Mouse (Mus musculus) ES-E14 (cell line): ENCODE measurements around the gene Peg12. TPM values are rescaled to one million over a fixed set of nuclear protein-coding genes. Genes with fewer than 3 reads are reported as not detected.

Experiments
- DNase-seq: peaks from one replicate; pipeline ENCODE4 v3.0.0-alpha.2; 2013; ENCODE audit warnings: low read depth, low spot score
- H3K27ac ChIP-seq: 2 replicates; pipeline ENCODE4 v1.5.1; 2012; ENCODE audit warnings: low read depth, mild to moderate bottlenecking, low read length, moderate library complexity, mixed read lengths; ENCODE audit not compliant: poor library complexity, insufficient read depth, severe bottlenecking
- H3K36me3 ChIP-seq: 2 replicates; pipeline ENCODE4 v1.6.1; 2012; ENCODE audit warnings: mild to moderate bottlenecking, low read length, moderate library complexity, mixed read lengths; ENCODE audit not compliant: control insufficient read depth, poor library complexity, insufficient read depth, severe bottlenecking
- H3K4me1 ChIP-seq, 2 experiments: fragments of 150-350 bp in 1 of 2; sonication (generic) in 1 of 2; 2 replicates each; pipeline ENCODE4 v1.6.1; 2012; ENCODE audit warnings: low read length in 2 of 2, mild to moderate bottlenecking in 1 of 2, mixed read lengths in 1 of 2; ENCODE audit not compliant: control insufficient read depth in 2 of 2, insufficient read depth in 2 of 2, poor library complexity in 1 of 2
- H3K4me3 ChIP-seq, 2 experiments: fragments of 150-350 bp in 1 of 2; sonication (generic) in 1 of 2; 2 replicates each; pipeline ENCODE4 v1.5.1; 2012; ENCODE audit warnings: low read length in 2 of 2, low read depth in 1 of 2, mild to moderate bottlenecking in 1 of 2, mixed read lengths in 1 of 2; ENCODE audit not compliant: insufficient read depth in 1 of 2, poor library complexity in 1 of 2, severe bottlenecking in 1 of 2
- H3K9ac ChIP-seq: 2 replicates; pipeline ENCODE4 v1.6.1; 2012; ENCODE audit warnings: low read depth, mild to moderate bottlenecking, low read length, mixed read lengths; ENCODE audit not compliant: poor library complexity, insufficient read depth, severe bottlenecking
- H3K9me3 ChIP-seq: fragments of 150-350 bp; sonication (generic); 2 replicates; pipeline ENCODE4 v1.6.1; 2012; ENCODE audit warnings: low read depth, mild to moderate bottlenecking, low read length; ENCODE audit not compliant: control insufficient read depth, insufficient read depth
- CHD2 ChIP-seq: IDR thresholded peaks from 2 replicates; pipeline ENCODE4 v1.6.1; 2014; ENCODE audit warnings: mild to moderate bottlenecking, low read depth, low read length, inconsistent platforms
- HCFC1 ChIP-seq: IDR thresholded peaks from 2 replicates; pipeline ENCODE4 v1.6.1; 2012; ENCODE audit warnings: low read length, inconsistent platforms, borderline replicate concordance; ENCODE audit not compliant: insufficient read depth
- MAFK ChIP-seq: IDR thresholded peaks from 2 replicates; pipeline ENCODE4 v1.6.1; 2014; ENCODE audit warnings: mild to moderate bottlenecking, low read depth, low read length, inconsistent platforms; ENCODE audit not compliant: insufficient read depth
- ZC3H11A ChIP-seq: IDR thresholded peaks from 2 replicates; pipeline ENCODE4 v1.6.1; 2012; ENCODE audit warnings: low read depth, mild to moderate bottlenecking, inconsistent platforms, low read length, borderline replicate concordance
- ZNF384 ChIP-seq: IDR thresholded peaks from 2 replicates; pipeline ENCODE4 v1.6.1; 2012; ENCODE audit warnings: low read depth, low read length, inconsistent platforms
- in situ Hi-C, 2 experiments: fragments of 600-800 bp; cut with MboI; formaldehyde crosslinking; loops; one replicate each; pipeline ENCODE4 v1.15.1; 2025; ENCODE audit warnings: low sequenced_read_pairs in 2 of 2, inconsistent platforms in 1 of 2; ENCODE audit not compliant: unreplicated experiment in 2 of 2
- total RNA-seq: library from RNA; depleted of rRNA; stranded (reverse); fragments of 300-350 nt; gene quantifications from 2 replicates; pipeline ENCODE4 v1.2.3, GENCODE M21; 2012

Gene Peg12
- total RNA-seq, 1 experiment = 2.8 TPM

DNA sequence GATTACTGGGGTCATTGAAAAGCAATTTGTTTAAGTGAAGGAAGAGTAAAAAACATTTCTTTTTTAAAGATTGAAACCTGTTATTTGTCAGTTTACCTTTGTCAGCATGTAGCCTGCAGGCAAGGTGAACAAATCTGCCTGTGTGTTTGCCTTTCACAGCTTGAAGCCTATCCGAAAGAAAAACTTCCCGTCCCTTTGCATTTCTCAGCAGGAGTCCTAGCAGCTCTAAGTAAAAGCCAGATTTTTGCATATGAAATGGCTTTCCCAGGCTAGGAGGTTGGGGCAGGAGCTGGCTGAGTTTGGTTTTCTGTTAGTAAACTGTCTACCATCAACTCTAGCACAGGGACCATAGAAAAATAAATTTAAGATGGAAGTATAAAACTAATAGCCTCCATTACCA is 12.0 kb downstream of the Peg12 start:
- H3K9me3 ChIP-seq = no peaks in the 10 kb centered on the region
- DNase-seq = no peak
- no peak overlapping the region for H3K4me3 ChIP-seq
- H3K4me1 ChIP-seq = no peaks in the 10 kb centered on the region
- H3K36me3 ChIP-seq = no peaks in the 10 kb centered on the region
- TF ChIP-seq ZNF384 (no peak), MAFK (no peak), ZC3H11A (no peak), HCFC1 (no peak), CHD2 (no peak)
- H3K9ac ChIP-seq = no peak overlapping the region
- in situ Hi-C loops = no loop called here
- H3K27ac ChIP-seq = no peak overlapping the region

- no peaks in the 10 kb centered on the region for H3K9me3 ChIP-seq
- no peaks in the 10 kb centered on the region for H3K36me3 ChIP-seq
- H3K4me1 ChIP-seq = no peaks in the 10 kb centered on the region
- H3K27ac ChIP-seq = no peak overlapping the region
- TF ChIP-seq CHD2 (no peak), MAFK (no peak), HCFC1 (no peak), ZC3H11A (no peak), ZNF384 (no peak)
- no peak for DNase-seq
- in situ Hi-C loops = no loop called here
- H3K9ac ChIP-seq = no peak overlapping the region
- H3K4me3 ChIP-seq = no peak overlapping the region
These were observed 18.7 kb downstream of the Peg12 start for GRCm38 (mm10) chr7:62445431-62446165.

DNA sequence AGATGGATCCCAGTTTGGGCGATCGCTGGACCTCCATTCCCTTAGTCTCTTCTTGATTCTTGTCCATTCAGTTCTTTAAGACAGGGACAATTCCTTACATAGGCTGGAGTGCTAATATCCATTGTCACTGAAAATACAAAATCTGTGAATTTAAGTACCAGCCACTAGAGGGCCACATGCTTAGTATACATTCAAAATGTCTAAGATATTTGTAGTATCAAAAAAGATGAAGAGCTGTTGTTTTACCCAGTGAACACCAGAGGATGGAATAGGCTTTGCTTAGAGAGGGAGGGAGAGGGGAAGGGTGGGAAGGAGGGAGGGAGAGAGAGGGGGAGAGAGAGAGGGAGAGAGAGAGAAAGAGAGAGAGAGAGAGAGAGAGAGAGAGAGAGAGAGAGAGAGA is 27.9 kb downstream of the Peg12 start:
- Histone ChIP-seq H3K9ac (no peak overlapping the region), H3K36me3 (no peaks in the 10 kb centered on the region), H3K4me3 (no peak overlapping the region), H3K27ac (no peak overlapping the region), H3K9me3 (no peaks in the 10 kb centered on the region), H3K4me1 (no peaks in the 10 kb centered on the region)
- no peak for DNase-seq
- TF ChIP-seq MAFK (no peak), HCFC1 (no peak), ZNF384 (no peak), ZC3H11A (no peak), CHD2 (no peak)
- in situ Hi-C loops = no loop called here

DNA sequence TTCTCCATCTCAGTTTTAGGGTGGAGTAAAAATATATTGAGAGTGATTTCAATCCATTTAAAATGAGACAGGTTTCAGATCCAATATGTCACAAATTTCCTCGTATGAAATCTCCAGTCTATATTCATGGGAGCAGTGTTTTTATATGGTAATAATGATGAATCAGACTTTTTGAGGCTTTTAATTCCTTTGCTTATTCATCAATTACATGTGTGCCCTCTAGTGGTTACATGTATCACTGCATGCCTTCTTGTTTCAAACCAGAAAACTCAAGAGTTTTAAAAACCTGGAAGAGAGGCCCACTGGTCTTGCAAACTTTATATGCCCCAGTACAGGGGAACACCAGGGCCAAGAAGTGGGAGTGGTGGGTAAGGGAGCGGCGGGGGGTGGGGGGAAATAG is 31.1 kb downstream of the Peg12 start:
- H3K9me3 ChIP-seq = no peaks in the 10 kb centered on the region
- H3K9ac ChIP-seq = no peak overlapping the region
- no peak overlapping the region for H3K4me3 ChIP-seq
- no peak for DNase-seq
- no peaks in the 10 kb centered on the region for H3K36me3 ChIP-seq
- no peak overlapping the region for H3K27ac ChIP-seq
- TF ChIP-seq HCFC1 (no peak), MAFK (0 out of 2 replicates have a peak, but pooled peaks have one; percentile 50)
- H3K4me1 ChIP-seq = no peaks in the 10 kb centered on the region
- in situ Hi-C loops = no loop called here

GRCm38 (mm10) chr7:62428337-62428736 is 36.0 kb downstream of the Peg12 start:
- TF ChIP-seq HCFC1 (no peak), MAFK (no peak), CHD2 (no peak), ZNF384 (no peak), ZC3H11A (no peak)
- no peak for DNase-seq

More at GRCm38 (mm10) chr7:62428337-62428736, 36.0 kb downstream of the Peg12 start:
- Histone ChIP-seq H3K4me3 (no peak overlapping the region), H3K27ac (no peak overlapping the region), H3K36me3 (no peaks in the 10 kb centered on the region), H3K9ac (no peak overlapping the region), H3K4me1 (no peaks in the 10 kb centered on the region), H3K9me3 (no peaks in the 10 kb centered on the region)
- in situ Hi-C loops = no loop called here
